Mouse (Mus musculus): ENCODE data around the gene Gm20388. TPM values are rescaled to one million over a fixed set of nuclear protein-coding genes. Genes with fewer than 3 reads are reported as not detected.
"Not testable (repeated sequence)": the region's sequence is repeated elsewhere in the genome, so short reads cannot be mapped to it uniquely, and the experiment has no call there.

Gene Gm20388
- polyA plus RNA-seq, 1 experiment from 2014 or later, result not detected

DNA sequence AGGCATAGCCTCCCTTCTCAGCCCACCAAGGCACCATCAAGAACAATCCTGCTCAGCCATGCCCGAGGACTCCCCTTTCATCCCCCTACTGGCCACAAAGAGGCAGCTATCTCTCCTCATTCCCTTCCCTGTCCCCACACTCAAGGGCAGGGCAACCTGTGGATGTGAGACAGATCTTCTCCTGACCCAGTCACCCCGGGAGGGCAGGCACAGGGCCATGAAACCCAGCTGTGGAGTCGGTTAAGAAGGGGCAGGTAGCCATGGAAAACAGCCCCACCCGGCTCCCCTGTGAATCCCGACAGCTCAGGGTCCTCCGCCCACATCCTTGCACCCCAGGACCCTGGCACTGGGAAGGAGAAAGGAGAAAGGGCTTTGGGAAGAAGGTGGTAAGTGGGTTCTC lies 1526.9 kb downstream of the Gm20388 start:
- no peak for TF ChIP-seq CTCF (IDR thresholded peaks at IDR 0.05; ENCODE audit: low read depth)
- Histone ChIP-seq H3K9ac (ENCODE audit: low read depth, low read length) (no peak overlapping the region), H3K27ac (ENCODE audit: low read depth, low read length) (no peak overlapping the region), H3K9me3 (ENCODE audit: control insufficient read depth) (no peaks in the 10 kb centered on the region), H3K4me2 (replicated peaks; ENCODE audit: low read depth) (no peak overlapping the region), H3K36me3 (ENCODE audit: control insufficient read depth, insufficient read depth) (no peaks in the 10 kb centered on the region), H3K4me3 (ENCODE audit: low read depth, low read length) (no peak overlapping the region), H3K27me3 (replicated peaks; ENCODE audit: control insufficient read depth, insufficient read depth, low read length) (peaks cover 5% of the 10 kb centered on the region; the same call in 1 of the 2 replicates), H3K4me1 (replicated peaks; ENCODE audit: control insufficient read depth, insufficient read depth, low read length) (no peaks in the 10 kb centered on the region)
- 73% methylated on average over 6 of the region's 6 CpGs for WGBS
- no peak for ATAC-seq

GRCm38 (mm10) chr8:121438111-121438510 lies 1527.5 kb downstream of the Gm20388 start:
- H3K4me3 ChIP-seq (ENCODE audit: low read depth, low read length), result no peak overlapping the region
- no peak for TF ChIP-seq CTCF (IDR thresholded peaks at IDR 0.05; ENCODE audit: low read depth)
- no peak for ATAC-seq

GRCm38 (mm10) chr8:121439351-121439750 lies 1528.7 kb downstream of the Gm20388 start:
- no peak for ATAC-seq
- Histone ChIP-seq H3K4me3 (ENCODE audit: low read depth, low read length) (no peak overlapping the region), H3K36me3 (ENCODE audit: control insufficient read depth, insufficient read depth) (no peaks in the 10 kb centered on the region), H3K9me3 (ENCODE audit: control insufficient read depth) (no peaks in the 10 kb centered on the region), H3K4me2 (replicated peaks; ENCODE audit: low read depth) (no peak overlapping the region), H3K27ac (ENCODE audit: low read depth, low read length) (no peak overlapping the region), H3K27me3 (replicated peaks; ENCODE audit: control insufficient read depth, insufficient read depth, low read length) (no peaks in the 10 kb centered on the region), H3K4me1 (replicated peaks; ENCODE audit: control insufficient read depth, insufficient read depth, low read length) (no peaks in the 10 kb centered on the region), H3K9ac (ENCODE audit: low read depth, low read length) (no peak overlapping the region)
- WGBS, result 67% methylated on average over 4 of the region's 4 CpGs
- no peak for TF ChIP-seq CTCF (IDR thresholded peaks at IDR 0.05; ENCODE audit: low read depth)

More at GRCm38 (mm10) chr8:121438111-121438510, 1527.5 kb downstream of the Gm20388 start:
- Histone ChIP-seq H3K9me3 (ENCODE audit: control insufficient read depth) (no peaks in the 10 kb centered on the region), H3K27me3 (replicated peaks; ENCODE audit: control insufficient read depth, insufficient read depth, low read length) (peaks cover under 1% of the 10 kb centered on the region; the same call in 1 of the 2 replicates), H3K9ac (ENCODE audit: low read depth, low read length) (no peak overlapping the region), H3K27ac (ENCODE audit: low read depth, low read length) (no peak overlapping the region), H3K4me2 (replicated peaks; ENCODE audit: low read depth) (no peak overlapping the region), H3K4me1 (replicated peaks; ENCODE audit: control insufficient read depth, insufficient read depth, low read length) (no peaks in the 10 kb centered on the region), H3K36me3 (ENCODE audit: control insufficient read depth, insufficient read depth) (no peaks in the 10 kb centered on the region)
- 46% methylated on average over 6 of the region's 6 CpGs for WGBS

GRCm38 (mm10) chr8:121443361-121443760 lies 1532.7 kb downstream of the Gm20388 start:
- TF ChIP-seq CTCF (IDR thresholded peaks at IDR 0.05; ENCODE audit: low read depth), result no peak
- 61% methylated on average over 7 of the region's 7 CpGs for WGBS
- ATAC-seq, result no peak

DNA sequence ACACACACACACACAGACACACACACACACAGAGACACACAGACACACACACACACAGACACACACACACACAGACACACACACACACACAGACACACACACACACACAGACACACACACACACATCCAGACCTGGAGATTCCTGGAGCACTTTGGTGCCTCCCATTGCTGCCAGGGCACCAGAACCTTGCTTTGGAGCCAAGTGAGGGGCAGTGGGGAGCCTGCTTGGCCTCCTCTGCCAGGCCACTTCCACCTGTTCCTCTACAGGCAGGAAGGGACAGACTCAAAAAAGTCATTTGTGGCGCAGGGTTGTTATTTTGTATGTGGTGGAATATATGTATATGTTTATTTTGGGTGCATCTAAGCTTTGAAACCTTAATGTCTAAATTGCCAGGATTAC lies 1533.9 kb downstream of the Gm20388 start:
- WGBS, result 83% methylated on average over 1 of the region's 1 CpGs
- H3K4me3 ChIP-seq (ENCODE audit: low read depth, low read length); H3K4me2 ChIP-seq (replicated peaks; ENCODE audit: low read depth); H3K9me3 ChIP-seq (ENCODE audit: control insufficient read depth); H3K36me3 ChIP-seq (ENCODE audit: control insufficient read depth, insufficient read depth); H3K9ac ChIP-seq (ENCODE audit: low read depth, low read length); ATAC-seq; H3K27me3 ChIP-seq (replicated peaks; ENCODE audit: control insufficient read depth, insufficient read depth, low read length); H3K27ac ChIP-seq (ENCODE audit: low read depth, low read length); H3K4me1 ChIP-seq (replicated peaks; ENCODE audit: control insufficient read depth, insufficient read depth, low read length): not testable (repeated sequence)

More at GRCm38 (mm10) chr8:121443361-121443760, 1532.7 kb downstream of the Gm20388 start:
- Histone ChIP-seq H3K27me3 (replicated peaks; ENCODE audit: control insufficient read depth, insufficient read depth, low read length) (no peaks in the 10 kb centered on the region), H3K4me2 (replicated peaks; ENCODE audit: low read depth) (no peak overlapping the region), H3K9me3 (ENCODE audit: control insufficient read depth) (no peaks in the 10 kb centered on the region), H3K4me3 (ENCODE audit: low read depth, low read length) (no peak overlapping the region), H3K9ac (ENCODE audit: low read depth, low read length) (no peak overlapping the region), H3K36me3 (ENCODE audit: control insufficient read depth, insufficient read depth) (no peaks in the 10 kb centered on the region), H3K4me1 (replicated peaks; ENCODE audit: control insufficient read depth, insufficient read depth, low read length) (no peaks in the 10 kb centered on the region), H3K27ac (ENCODE audit: low read depth, low read length) (no peak overlapping the region)

DNA sequence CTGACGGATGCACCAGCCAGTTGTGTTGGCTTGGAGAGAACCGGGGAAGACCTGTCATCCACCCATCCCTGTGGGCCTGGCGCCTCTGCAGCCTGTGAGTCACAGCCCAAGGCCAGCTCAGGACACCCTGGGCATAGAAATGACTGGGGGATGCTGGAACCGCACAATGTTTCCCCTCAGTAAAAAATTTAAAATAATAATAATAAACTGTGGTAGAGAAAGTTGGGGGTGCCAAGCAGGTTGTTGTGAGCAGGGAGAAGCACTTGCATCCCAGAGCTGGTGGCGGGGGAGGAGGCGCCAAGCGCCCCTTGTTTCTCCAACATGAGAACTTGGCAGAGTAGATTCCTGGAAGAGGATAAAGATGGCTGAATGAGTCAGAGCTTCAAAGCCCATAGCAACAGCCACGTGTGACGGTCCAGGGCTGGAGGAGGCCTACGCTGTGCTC lies 1534.4 kb downstream of the Gm20388 start:
- Histone ChIP-seq H3K27ac (ENCODE audit: low read depth, low read length) (no peak overlapping the region), H3K4me1 (replicated peaks; ENCODE audit: control insufficient read depth, insufficient read depth, low read length) (no peaks in the 10 kb centered on the region), H3K9me3 (ENCODE audit: control insufficient read depth) (no peaks in the 10 kb centered on the region), H3K36me3 (ENCODE audit: control insufficient read depth, insufficient read depth) (no peaks in the 10 kb centered on the region), H3K27me3 (replicated peaks; ENCODE audit: control insufficient read depth, insufficient read depth, low read length) (no peaks in the 10 kb centered on the region), H3K9ac (ENCODE audit: low read depth, low read length) (no peak overlapping the region), H3K4me2 (replicated peaks; ENCODE audit: low read depth) (no peak overlapping the region), H3K4me3 (ENCODE audit: low read depth, low read length) (no peak overlapping the region)
- 85% methylated on average over 10 of the region's 10 CpGs for WGBS
- ATAC-seq, result no peak
- no peak for TF ChIP-seq CTCF (IDR thresholded peaks at IDR 0.05; ENCODE audit: low read depth)

- Histone ChIP-seq H3K4me1 (replicated peaks; ENCODE audit: control insufficient read depth, insufficient read depth, low read length) (no peaks in the 10 kb centered on the region), H3K4me2 (replicated peaks; ENCODE audit: low read depth) (no peak overlapping the region), H3K27ac (ENCODE audit: low read depth, low read length) (no peak overlapping the region), H3K36me3 (ENCODE audit: control insufficient read depth, insufficient read depth) (no peaks in the 10 kb centered on the region), H3K9ac (ENCODE audit: low read depth, low read length) (no peak overlapping the region), H3K27me3 (replicated peaks; ENCODE audit: control insufficient read depth, insufficient read depth, low read length) (no peaks in the 10 kb centered on the region), H3K4me3 (ENCODE audit: low read depth, low read length) (no peak overlapping the region), H3K9me3 (ENCODE audit: control insufficient read depth) (no peaks in the 10 kb centered on the region)
- WGBS, result 72% methylated on average over 12 of the region's 12 CpGs
- TF ChIP-seq CTCF (IDR thresholded peaks at IDR 0.05; ENCODE audit: low read depth), result no peak
- ATAC-seq, result no peak
These were observed 1535.5 kb downstream of the Gm20388 start for GRCm38 (mm10) chr8:121446133-121446532.
